17 mouse cellular contexts compared by ENCODE assay signal in genomic region chr16:24202653-24203052, GRCm38 (mm10).
"Had no signal": no experiment of that assay in that cellular context is flagged by ENCODE, and none has a peak within 500 bp of the region (broad histone marks: within the 10 kb centered on the region; RNA-seq: fewer than 3 reads in every experiment).

No protein-coding gene starts in this region.

- H3K27ac ChIP-seq: kidney, postnatal 0 days; limb, embryonic 13.5 days; liver, embryonic 15.5 days; midbrain, embryonic 12.5 days; neural tube, embryonic 15.5 days; stomach, embryonic 15.5 days had no signal

- ATAC-seq: inflammation-experienced regulatory T-cells, adult 6 months; midbrain, embryonic 16.5 days had no signal

- H3K4me1 ChIP-seq: midbrain, embryonic 12.5 days; stomach, embryonic 15.5 days had no signal

- DNase-seq: kidney, adult 11 months; kidney, adult 9 months; kidney, postnatal 36 days; layer of hippocampus, adult 9-11 months; left cerebral cortex, postnatal 4 days; retina, postnatal 1 day; right cerebral cortex, postnatal 4 days; thymus, postnatal 36 days had no signal

- H3K27me3 ChIP-seq: limb, embryonic 13.5 days; liver, embryonic 15.5 days; midbrain, embryonic 12.5 days; neural tube, embryonic 15.5 days; stomach, embryonic 15.5 days had no signal

- H3K4me3 ChIP-seq: limb, embryonic 13.5 days; liver, embryonic 15.5 days; midbrain, embryonic 12.5 days; myocyte; neural tube, embryonic 15.5 days; stomach, embryonic 15.5 days had no signal

- H3K9me3 ChIP-seq: limb, embryonic 13.5 days; liver, embryonic 15.5 days; midbrain, embryonic 12.5 days; neural tube, embryonic 15.5 days; stomach, embryonic 15.5 days had no signal

- H3K36me3 ChIP-seq: limb, embryonic 13.5 days; liver, embryonic 15.5 days; midbrain, embryonic 12.5 days; neural tube, embryonic 15.5 days; stomach, embryonic 15.5 days had no signal
